Mouse (Mus musculus) heart, embryonic 14.5 days (tissue): ENCODE results near the gene Pcdh10. TPM values are rescaled to one million over a fixed set of nuclear protein-coding genes. Genes with fewer than 3 reads are reported as not detected.

Experiments used
- ATAC-seq: fragments of 200-750 bp; cut with Nextera tagmentation; 2 replicates; pipeline ENCODE4 v1.8.0; 2017; ENCODE audit warnings: low read depth, moderate TSS enrichment; ENCODE audit not compliant: insufficient number of reproducible peaks, insufficient read depth, low FRiP score
- H3K27ac ChIP-seq, 2 experiments: fragments of 200-500 bp in 1 of 2; fragments of 300-500 bp in 1 of 2; sonication (generic) in 1 of 2; replicated peaks in 1 of 2; 2 replicates each; pipeline ENCODE4 v1.5.1; 2012 to 2014; ENCODE audit warnings: low read depth in 2 of 2, low read length in 2 of 2, control low read depth in 1 of 2, mild to moderate bottlenecking in 1 of 2, mixed read lengths in 1 of 2; ENCODE audit not compliant: control insufficient read depth in 1 of 2, insufficient read depth in 1 of 2
- H3K27me3 ChIP-seq: fragments of 300-500 bp; sonication (generic); 2 replicates; pipeline ENCODE4 v1.6.1; 2014; ENCODE audit warnings: mild to moderate bottlenecking, low read length, control low read depth; ENCODE audit not compliant: control insufficient read depth, insufficient read depth
- H3K36me3 ChIP-seq: fragments of 300-500 bp; sonication (generic); 2 replicates; pipeline ENCODE4 v1.6.1; 2014; ENCODE audit warnings: mild to moderate bottlenecking, control low read depth, low read length, mixed read lengths; ENCODE audit not compliant: control insufficient read depth, insufficient read depth
- H3K4me1 ChIP-seq, 2 experiments: fragments of 200-500 bp in 1 of 2; fragments of 300-500 bp in 1 of 2; sonication (generic) in 1 of 2; 2 replicates each; pipeline ENCODE4 v1.6.1; 2012 to 2014; ENCODE audit warnings: low read length in 2 of 2, control low read depth in 1 of 2, mixed read lengths in 1 of 2; ENCODE audit not compliant: control insufficient read depth in 2 of 2, insufficient read depth in 2 of 2
- H3K4me2 ChIP-seq: fragments of 300-500 bp; sonication (generic); 2 replicates; pipeline ENCODE4 v1.6.1; 2014; ENCODE audit warnings: mild to moderate bottlenecking, low read length
- H3K4me3 ChIP-seq, 2 experiments: fragments of 200-500 bp in 1 of 2; fragments of 300-500 bp in 1 of 2; sonication (generic) in 1 of 2; 2 replicates each; pipeline ENCODE4 v1.5.1; 2012 to 2014; ENCODE audit warnings: low read length in 2 of 2, mild to moderate bottlenecking in 2 of 2, control low read depth in 1 of 2, low read depth in 1 of 2, moderate library complexity in 1 of 2; ENCODE audit not compliant: control insufficient read depth in 1 of 2, insufficient read depth in 1 of 2
- H3K9ac ChIP-seq: fragments of 300-500 bp; sonication (generic); 2 replicates; pipeline ENCODE4 v1.6.1; 2014; ENCODE audit warnings: mild to moderate bottlenecking, low read length
- H3K9me3 ChIP-seq: fragments of 300-500 bp; sonication (generic); 2 replicates; pipeline ENCODE4 v1.6.1; 2016; ENCODE audit warnings: low read length, control low read depth; ENCODE audit not compliant: control insufficient read depth
- WGBS: fragments of 180-500 bp; shearing (Covaris S2); extraction: QIAGEN DNeasy Blood & Tissue Kit; methylation state at CpG from one replicate; pipeline ENCODE4 v1.1.7; 2014; 5-methylcytosine and 5-hydroxymethylcytosine counted together
- polyA plus RNA-seq: library from polyadenylated mRNA; unstranded; fragments of >200 nt; fragmentation: Nextera tagmentation; extraction: Ambion mirVana; gene quantifications from 2 replicates; pipeline ENCODE4 v1.2.1, GENCODE M21; 2014

The Pcdh10 gene
- polyA plus RNA-seq, 1 experiment from 2014 or later: 0.22 TPM

- no peak for ATAC-seq
- Histone ChIP-seq H3K4me2 (no peak overlapping the region), H3K4me3 (no peak overlapping the region), H3K9ac (no peak overlapping the region), H3K36me3 (no peaks in the 10 kb centered on the region), H3K27me3 (no peaks in the 10 kb centered on the region), H3K27ac (no peak overlapping the region), H3K9me3 (no peaks in the 10 kb centered on the region), H3K4me1 (no peaks in the 10 kb centered on the region)
- 78% methylated on average over 4 of the region's 4 CpGs for WGBS
Observed at GRCm38 (mm10) chr3:45397101-45397500, 18.9 kb downstream of the Pcdh10 start.

- 82% methylated on average over 2 of the region's 2 CpGs for WGBS
- H3K4me3 ChIP-seq: no peak overlapping the region
- H3K27ac ChIP-seq: no peak overlapping the region
- H3K36me3 ChIP-seq: no peaks in the 10 kb centered on the region
- no peaks in the 10 kb centered on the region for H3K4me1 ChIP-seq
- no peaks in the 10 kb centered on the region for H3K9me3 ChIP-seq
- no peak for ATAC-seq
- H3K4me2 ChIP-seq: no peak overlapping the region
- no peak overlapping the region for H3K9ac ChIP-seq
- H3K27me3 ChIP-seq: no peaks in the 10 kb centered on the region
Observed at GRCm38 (mm10) chr3:45403239-45403638, 25.0 kb downstream of the Pcdh10 start.

- no peaks in the 10 kb centered on the region for H3K36me3 ChIP-seq
- H3K9me3 ChIP-seq: no peaks in the 10 kb centered on the region
- no peak for ATAC-seq
- H3K4me3 ChIP-seq: no peak overlapping the region
- H3K4me1 ChIP-seq: no peaks in the 10 kb centered on the region
- WGBS: 69% methylated on average over 1 of the region's 1 CpGs
- no peak overlapping the region for H3K27ac ChIP-seq
- no peak overlapping the region for H3K9ac ChIP-seq
- no peak overlapping the region for H3K4me2 ChIP-seq
- H3K27me3 ChIP-seq: no peaks in the 10 kb centered on the region
Observed at GRCm38 (mm10) chr3:45431691-45432090, 53.5 kb downstream of the Pcdh10 start.

- WGBS: 43% methylated on average over 11 of the region's 11 CpGs
- no peaks in the 10 kb centered on the region for H3K27me3 ChIP-seq
- no peak for ATAC-seq
- H3K4me3 ChIP-seq: no peak overlapping the region
- no peaks in the 10 kb centered on the region for H3K36me3 ChIP-seq
- no peaks in the 10 kb centered on the region for H3K4me1 ChIP-seq
- H3K27ac ChIP-seq: no peak overlapping the region
- no peak overlapping the region for H3K9ac ChIP-seq
- no peak overlapping the region for H3K4me2 ChIP-seq
- no peaks in the 10 kb centered on the region for H3K9me3 ChIP-seq
Observed at GRCm38 (mm10) chr3:45432172-45432765, 54.1 kb downstream of the Pcdh10 start.
